Mouse (Mus musculus) embryonic facial prominence, embryonic 15.5 days (tissue): Measurements from ENCODE around the gene Akt1s1. TPM values are rescaled to one million over a fixed set of nuclear protein-coding genes. Genes with fewer than 3 reads are reported as not detected.

ENCODE experiments used
- ATAC-seq: fragments of 200-750 bp; cut with Nextera tagmentation; 2 replicates; pipeline ENCODE4 v1.8.0; 2017; ENCODE audit warnings: low read depth, moderate TSS enrichment; ENCODE audit not compliant: insufficient number of reproducible peaks, low FRiP score, low TSS enrichment
- H3K27ac ChIP-seq: fragments of 300-500 bp; sonication (generic); replicated peaks from 2 replicates; pipeline ENCODE4 v1.5.1; 2015; ENCODE audit warnings: mild to moderate bottlenecking, inconsistent platforms
- H3K27me3 ChIP-seq: fragments of 300-500 bp; sonication (generic); 2 replicates; pipeline ENCODE4 v1.6.1; 2015; ENCODE audit warnings: inconsistent platforms
- H3K36me3 ChIP-seq: fragments of 300-500 bp; sonication (generic); 2 replicates; pipeline ENCODE4 v1.6.1; 2015; ENCODE audit warnings: mild to moderate bottlenecking, inconsistent platforms
- H3K4me1 ChIP-seq: fragments of 300-500 bp; sonication (generic); 2 replicates; pipeline ENCODE4 v1.6.1; 2015; ENCODE audit warnings: inconsistent platforms
- H3K4me2 ChIP-seq: fragments of 300-500 bp; sonication (generic); replicated peaks from 2 replicates; pipeline ENCODE4 v1.6.1; 2015; ENCODE audit warnings: mild to moderate bottlenecking, inconsistent platforms
- H3K4me3 ChIP-seq: fragments of 300-500 bp; sonication (generic); replicated peaks from 2 replicates; pipeline ENCODE4 v1.5.1; 2015; ENCODE audit warnings: mild to moderate bottlenecking, inconsistent platforms
- H3K9ac ChIP-seq: fragments of 300-500 bp; sonication (generic); 2 replicates; pipeline ENCODE4 v1.6.1; 2015; ENCODE audit warnings: inconsistent platforms
- H3K9me3 ChIP-seq: fragments of 300-500 bp; sonication (generic); replicated peaks from 2 replicates; pipeline ENCODE4 v1.6.1; 2016; ENCODE audit warnings: inconsistent platforms
- WGBS: fragments of 180-500 bp; shearing (Covaris S2); methylation state at CpG from one replicate; pipeline ENCODE4 v1.1.7; 2015; 5-methylcytosine and 5-hydroxymethylcytosine counted together
- polyA plus RNA-seq: library from polyadenylated mRNA; unstranded; fragments of >200 nt; fragmentation: Nextera tagmentation; extraction: Ambion mirVana; gene quantifications from 2 replicates; pipeline ENCODE4 v1.2.1, GENCODE M21; 2015

The Akt1s1 gene
- polyA plus RNA-seq, 1 experiment from 2014 or later: 127 TPM

- ATAC-seq: no peak
- Histone ChIP-seq H3K9me3 (no peaks in the 10 kb centered on the region), H3K27ac (peak overlapping the region; percentile 95), H3K27me3 (no peaks in the 10 kb centered on the region), H3K4me2 (peak overlapping the region; percentile 91), H3K9ac (peak overlapping the region; percentile 50; the same call in 1 of the 2 replicates), H3K4me3 (peak overlapping the region; percentile 49), H3K36me3 (peaks cover 13% of the 10 kb centered on the region), H3K4me1 (peaks cover 78% of the 10 kb centered on the region)
- WGBS: 37% methylated on average over 10 of the region's 10 CpGs
Observed at GRCm38 (mm10) chr7:44855036-44855435, 6.2 kb downstream of the Akt1s1 start.

- peaks cover 78% of the 10 kb centered on the region for H3K4me1 ChIP-seq
- H3K27me3 ChIP-seq: no peaks in the 10 kb centered on the region
- no peaks in the 10 kb centered on the region for H3K9me3 ChIP-seq
- H3K4me3 ChIP-seq: peak overlapping the region; percentile 72
- WGBS: 60% methylated on average over 9 of the region's 9 CpGs
- no peak for ATAC-seq
- peak overlapping the region; percentile 92 for H3K27ac ChIP-seq
- peaks cover 14% of the 10 kb centered on the region for H3K36me3 ChIP-seq
- H3K4me2 ChIP-seq: peak overlapping the region; percentile 93
- no peak overlapping the region for H3K9ac ChIP-seq
Observed at GRCm38 (mm10) chr7:44856265-44856916, 7.6 kb downstream of the Akt1s1 start.

GRCm38 (mm10) chr7:44857042-44857552, 8.3 kb downstream of the Akt1s1 start, which contains the start of gene Pnkp:
Gene Pnkp (plus strand): TSS chr7:44857139.
- Histone ChIP-seq H3K27me3 (no peaks in the 10 kb centered on the region), H3K9ac (peak within 1 kb of the TSS; percentile 76), H3K36me3 (peaks cover 21% of the 10 kb centered on the region), H3K4me1 (peaks cover 76% of the 10 kb centered on the region), H3K9me3 (no peaks in the 10 kb centered on the region), H3K4me3 (peak within 1 kb of the TSS; percentile 72), H3K4me2 (peak within 1 kb of the TSS; percentile 93), H3K27ac (peak within 1 kb of the TSS; percentile 92)
- whole genome bisulfite sequencing: under 1% methylated on average over 32 of the region's 32 CpGs
- ATAC-seq: peak; percentile 61

GRCm38 (mm10) chr7:44857905-44858304, 9.1 kb downstream of the Akt1s1 start:
- 26% methylated on average over 8 of the region's 8 CpGs for WGBS
- peak overlapping the region; percentile 92; the same call in 1 of the 2 replicates for H3K27ac ChIP-seq
- peak overlapping the region; percentile 72 for H3K4me3 ChIP-seq
- H3K27me3 ChIP-seq: no peaks in the 10 kb centered on the region
- no peaks in the 10 kb centered on the region for H3K9me3 ChIP-seq
- peak overlapping the region; percentile 76 for H3K9ac ChIP-seq
- H3K4me2 ChIP-seq: peak overlapping the region; percentile 93
- ATAC-seq: no peak
- peaks cover 68% of the 10 kb centered on the region for H3K4me1 ChIP-seq
- peaks cover 26% of the 10 kb centered on the region for H3K36me3 ChIP-seq

- no peaks in the 10 kb centered on the region for H3K9me3 ChIP-seq
- peaks cover 68% of the 10 kb centered on the region for H3K4me1 ChIP-seq
- WGBS: 89% methylated on average over 11 of the region's 11 CpGs
- H3K27me3 ChIP-seq: no peaks in the 10 kb centered on the region
- H3K36me3 ChIP-seq: peaks cover 43% of the 10 kb centered on the region
- ATAC-seq: no peak
- H3K9ac ChIP-seq: no peak overlapping the region
- no peak overlapping the region for H3K4me2 ChIP-seq
- no peak overlapping the region for H3K27ac ChIP-seq
- no peak overlapping the region for H3K4me3 ChIP-seq
Observed at GRCm38 (mm10) chr7:44859896-44860295, 11.1 kb downstream of the Akt1s1 start.

- 57% methylated on average over 22 of the region's 22 CpGs for WGBS
- peak overlapping the region; percentile 58 for H3K27ac ChIP-seq
- H3K27me3 ChIP-seq: no peaks in the 10 kb centered on the region
- H3K4me1 ChIP-seq: peaks cover 68% of the 10 kb centered on the region
- H3K36me3 ChIP-seq: peaks cover 52% of the 10 kb centered on the region
- no peak for ATAC-seq
- no peak overlapping the region for H3K4me3 ChIP-seq
- H3K4me2 ChIP-seq: no peak overlapping the region
- H3K9ac ChIP-seq: no peak overlapping the region
- H3K9me3 ChIP-seq: no peaks in the 10 kb centered on the region
Observed at GRCm38 (mm10) chr7:44860576-44861428, 12.0 kb downstream of the Akt1s1 start.

GRCm38 (mm10) chr7:44861429-44861816, 12.6 kb downstream of the Akt1s1 start:
- Histone ChIP-seq H3K27ac (peak overlapping the region; percentile 58; the same call in 1 of the 2 replicates), H3K4me1 (peaks cover 68% of the 10 kb centered on the region), H3K9me3 (no peaks in the 10 kb centered on the region), H3K36me3 (peaks cover 56% of the 10 kb centered on the region), H3K4me2 (no peak overlapping the region), H3K9ac (no peak overlapping the region), H3K4me3 (no peak overlapping the region), H3K27me3 (no peaks in the 10 kb centered on the region)
- no peak for ATAC-seq
- 70% methylated on average over 14 of the region's 14 CpGs for WGBS

GRCm38 (mm10) chr7:44862434-44862833, 13.6 kb downstream of the Akt1s1 start:
- Histone ChIP-seq H3K9me3 (no peaks in the 10 kb centered on the region), H3K4me1 (peaks cover 71% of the 10 kb centered on the region), H3K4me3 (no peak overlapping the region), H3K27ac (no peak overlapping the region), H3K9ac (no peak overlapping the region), H3K4me2 (no peak overlapping the region), H3K36me3 (peaks cover 56% of the 10 kb centered on the region), H3K27me3 (no peaks in the 10 kb centered on the region)
- 76% methylated on average over 8 of the region's 8 CpGs for WGBS
- no peak for ATAC-seq

- Histone ChIP-seq H3K27ac (no peak overlapping the region), H3K27me3 (no peaks in the 10 kb centered on the region), H3K9ac (no peak overlapping the region), H3K4me1 (peaks cover 71% of the 10 kb centered on the region), H3K36me3 (peaks cover 56% of the 10 kb centered on the region), H3K4me2 (no peak overlapping the region), H3K4me3 (no peak overlapping the region), H3K9me3 (no peaks in the 10 kb centered on the region)
- 80% methylated on average over 14 of the region's 14 CpGs for WGBS
- no peak for ATAC-seq
Observed at GRCm38 (mm10) chr7:44863210-44863609, 14.4 kb downstream of the Akt1s1 start.

- ATAC-seq: no peak
- H3K4me1 ChIP-seq: peaks cover 65% of the 10 kb centered on the region
- H3K27me3 ChIP-seq: no peaks in the 10 kb centered on the region
- WGBS: 86% methylated on average over 11 of the region's 11 CpGs
- H3K4me3 ChIP-seq: no peak overlapping the region
- H3K9ac ChIP-seq: no peak overlapping the region
- H3K9me3 ChIP-seq: no peaks in the 10 kb centered on the region
- H3K4me2 ChIP-seq: no peak overlapping the region
- H3K36me3 ChIP-seq: peaks cover 56% of the 10 kb centered on the region
- no peak overlapping the region; the same call in 1 of the 2 replicates for H3K27ac ChIP-seq
Observed at GRCm38 (mm10) chr7:44863982-44864494, 15.2 kb downstream of the Akt1s1 start.
